Mouse (Mus musculus): Measurements from ENCODE around the gene Thy1.

Gene Thy1

GRCm38 (mm10) chr9:44067241-44067959, 24.2 kb downstream of the Thy1 start:
- DNase-seq (ENCODE audit: low spot score in 2 of 2) = no peak

DNA sequence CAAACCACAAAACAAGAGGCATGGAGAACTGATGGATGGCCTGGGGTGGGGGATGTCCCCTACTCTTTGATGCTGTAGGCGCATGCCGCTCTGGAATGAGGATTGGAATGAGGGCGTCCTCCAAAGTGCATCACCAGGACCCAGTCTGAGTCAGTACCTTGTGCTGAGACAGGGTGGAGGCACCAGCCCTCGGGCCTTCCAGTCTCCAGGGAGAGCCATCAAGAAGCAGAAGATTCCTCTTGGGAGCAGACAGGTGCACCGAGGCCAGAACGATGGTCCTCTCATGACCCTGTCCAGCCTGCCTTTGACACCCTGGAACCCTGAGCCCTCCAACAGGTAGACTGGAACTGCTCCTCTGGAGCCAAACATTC, 24.8 kb downstream of the Thy1 start:
- DNase-seq (ENCODE audit: low spot score in 2 of 2) = no peak

GRCm38 (mm10) chr9:44069252-44069651, 26.1 kb downstream of the Thy1 start:
- no peak for DNase-seq (ENCODE audit: low spot score in 2 of 2)

GRCm38 (mm10) chr9:44070113-44070843, 27.1 kb downstream of the Thy1 start:
- DNase-seq (ENCODE audit: low spot score in 2 of 2) = no peak

GRCm38 (mm10) chr9:44070844-44071231, 27.7 kb downstream of the Thy1 start:
- no peak for DNase-seq (ENCODE audit: low spot score in 2 of 2)

GRCm38 (mm10) chr9:44071914-44072598, 28.9 kb downstream of the Thy1 start:
- DNase-seq (ENCODE audit: low spot score in 2 of 2) = no peak

DNA sequence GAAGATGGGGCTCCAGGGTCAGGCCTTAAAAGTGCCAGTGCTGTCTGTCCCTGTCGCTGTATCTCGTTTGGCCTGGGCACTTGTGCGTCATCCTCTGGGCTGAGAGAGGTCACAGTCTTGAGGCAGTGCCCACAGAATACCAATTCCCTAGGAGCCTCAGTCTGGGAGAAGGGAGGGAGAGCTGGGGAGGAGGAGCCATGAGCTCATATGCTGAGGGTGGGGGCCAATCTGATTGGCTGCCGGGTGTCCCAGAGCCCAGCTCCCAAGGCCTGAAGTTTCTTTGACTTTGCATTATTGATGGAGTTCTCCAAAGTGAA, 29.4 kb downstream of the Thy1 start:
- no peak for DNase-seq (ENCODE audit: low spot score in 2 of 2)

DNA sequence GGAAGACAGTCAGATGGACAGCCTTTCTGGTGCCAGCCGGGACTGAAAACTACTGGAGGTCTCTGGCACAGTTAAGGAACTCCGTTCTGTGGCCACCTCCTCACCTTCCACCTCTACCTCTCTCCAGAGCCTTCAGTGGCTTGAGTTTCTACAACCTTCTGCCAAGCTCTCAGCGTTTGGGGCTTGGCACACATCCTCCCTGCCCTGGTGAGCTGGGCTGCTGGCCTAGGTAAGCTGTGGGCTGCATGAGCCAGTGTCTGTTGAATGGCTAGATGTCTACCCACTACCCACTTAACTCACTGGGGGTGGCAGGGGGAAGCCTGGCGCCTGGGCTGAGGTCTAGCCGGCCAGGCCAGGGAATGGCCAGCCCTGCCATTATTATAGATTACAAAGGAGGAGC, 29.9 kb downstream of the Thy1 start:
- DNase-seq (ENCODE audit: low spot score in 2 of 2) = no peak

- DNase-seq (ENCODE audit: low spot score in 2 of 2) = no peak
Measured at GRCm38 (mm10) chr9:44074395-44075275, 31.5 kb downstream of the Thy1 start.

GRCm38 (mm10) chr9:44075276-44075995, 32.3 kb downstream of the Thy1 start:
- DNase-seq (ENCODE audit: low spot score in 2 of 2) = no peak

DNA sequence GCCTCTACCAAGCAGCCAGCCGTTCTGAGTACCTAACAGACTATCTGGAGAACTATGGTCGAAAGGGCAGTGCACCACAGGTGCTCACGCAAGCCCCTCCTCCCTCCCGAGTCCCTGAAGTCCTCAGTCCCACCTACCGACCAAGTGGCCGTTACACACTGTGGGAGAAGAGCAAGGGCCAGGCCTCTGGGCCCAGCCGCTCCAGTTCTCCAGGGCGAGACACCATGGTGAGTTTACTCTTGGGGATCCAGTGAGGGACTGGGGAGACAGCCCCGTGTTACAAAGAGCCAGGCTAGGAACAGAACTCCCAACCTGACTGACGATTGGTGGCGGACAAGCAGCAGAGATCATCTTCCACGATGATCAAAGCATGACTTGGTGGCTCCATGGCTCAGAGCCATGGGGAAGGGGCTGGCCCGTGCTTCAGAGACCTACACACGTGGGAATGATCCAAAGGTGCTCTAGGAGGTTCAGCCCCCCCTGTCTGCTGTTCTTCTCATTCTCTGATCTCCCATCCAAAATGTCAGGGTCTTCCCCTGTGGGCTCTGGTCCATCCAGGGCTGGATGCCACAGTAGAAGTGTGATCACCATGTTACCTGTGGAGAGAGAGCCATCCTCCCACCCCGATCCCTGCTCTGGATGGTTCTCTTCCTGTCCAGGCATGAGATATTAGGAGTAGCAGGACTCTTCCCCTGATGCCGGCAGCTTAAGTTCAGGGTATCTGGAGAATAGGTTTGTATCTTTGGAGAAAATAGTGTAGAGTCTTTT, 33.0 kb downstream of the Thy1 start:
- no peak for DNase-seq (ENCODE audit: low spot score in 2 of 2)

DNA sequence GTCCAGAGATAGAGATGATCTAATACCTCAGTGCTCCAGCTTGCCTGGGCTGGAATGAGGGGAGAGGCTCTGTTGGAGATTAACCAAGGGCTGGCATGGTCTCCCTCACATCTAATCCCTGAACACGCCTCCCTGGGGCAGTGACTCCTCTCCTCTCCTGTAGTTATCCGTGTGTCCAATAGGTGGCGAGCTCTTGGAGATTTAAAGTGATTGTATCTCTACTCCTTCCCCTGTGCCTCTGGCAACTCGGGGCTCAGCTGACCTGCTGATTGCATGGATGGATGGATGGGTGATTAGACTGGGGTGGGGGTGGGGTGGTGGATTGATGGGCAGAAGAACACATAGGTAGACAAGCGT, 33.6 kb downstream of the Thy1 start:
- peak; percentile 32 to 36 for DNase-seq (ENCODE audit: low spot score in 2 of 2)

GRCm38 (mm10) chr9:44077266-44077910, 34.2 kb downstream of the Thy1 start:
- no peak for DNase-seq (ENCODE audit: low spot score in 2 of 2)

- no peak for DNase-seq (ENCODE audit: low spot score in 2 of 2)
Measured at GRCm38 (mm10) chr9:44078136-44078797, 35.1 kb downstream of the Thy1 start.

- no peak for DNase-seq (ENCODE audit: low spot score in 2 of 2)
Measured at GRCm38 (mm10) chr9:44078955-44079756, 36.0 kb downstream of the Thy1 start.

DNA sequence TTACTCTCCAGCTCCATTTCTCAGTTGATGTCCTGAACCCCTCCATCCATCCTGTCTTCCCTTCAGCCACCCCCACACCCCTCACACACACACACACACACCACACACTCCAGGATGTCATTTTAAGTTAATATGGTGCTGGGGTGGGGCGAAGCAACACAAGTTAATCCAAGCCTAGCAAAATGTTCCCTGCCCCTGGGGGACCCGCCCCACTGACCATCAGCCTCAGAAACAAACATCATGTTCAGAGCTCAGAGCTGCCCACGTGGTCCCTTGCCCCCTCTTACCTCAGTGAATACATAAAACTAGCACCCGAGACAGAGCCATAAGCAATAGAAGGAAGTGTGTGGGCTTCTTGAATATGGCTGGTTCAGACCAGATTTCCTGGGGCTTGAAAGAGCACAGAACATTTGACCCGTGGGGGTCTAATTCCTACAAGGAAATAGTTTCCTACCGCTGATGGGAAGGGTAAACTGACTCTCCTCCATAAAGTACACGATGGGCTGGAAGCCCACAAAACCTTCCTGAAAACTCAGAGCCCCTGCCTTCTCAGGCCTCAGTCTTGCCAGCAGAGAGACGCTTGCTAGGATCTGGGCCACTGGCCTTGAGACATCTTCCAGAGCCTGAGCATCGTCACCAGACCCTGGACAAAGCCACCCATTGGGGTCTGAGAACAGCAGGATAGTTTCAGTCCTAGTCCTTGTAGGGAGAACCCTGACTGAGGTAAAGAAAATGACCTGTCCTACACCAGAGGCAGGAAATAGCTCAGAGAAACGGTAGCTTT, 37.0 kb downstream of the Thy1 start:
- no peak for DNase-seq (ENCODE audit: low spot score in 2 of 2)

GRCm38 (mm10) chr9:44080953-44081352, 37.8 kb downstream of the Thy1 start:
- DNase-seq (ENCODE audit: low spot score in 2 of 2) = no peak

GRCm38 (mm10) chr9:44081581-44081980, 38.4 kb downstream of the Thy1 start:
- no peak for DNase-seq (ENCODE audit: low spot score in 2 of 2)
